Mouse (Mus musculus) layer of hippocampus, postnatal 10 days (tissue): ENCODE measurements around the gene Trappc10. TPM values are rescaled to one million over a fixed set of nuclear protein-coding genes. Genes with fewer than 3 reads are reported as not detected.
A peak's percentile ranks its signal among the peaks of the same experiment; 100 is the strongest.

Experiments used
- DNase-seq, 2 experiments: peaks; one replicate each; pipeline ENCODE4 v3.0.0; 2021; ENCODE audit warnings: low spot score in 2 of 2
- total RNA-seq, 2 experiments: library from RNA; stranded (reverse); gene quantifications; 2 replicates each; pipeline ENCODE4 v1.2.3; 2021

The Trappc10 gene
- total RNA-seq, 2 experiments from 2014 or later = 74.0 to 78.5 TPM

DNA sequence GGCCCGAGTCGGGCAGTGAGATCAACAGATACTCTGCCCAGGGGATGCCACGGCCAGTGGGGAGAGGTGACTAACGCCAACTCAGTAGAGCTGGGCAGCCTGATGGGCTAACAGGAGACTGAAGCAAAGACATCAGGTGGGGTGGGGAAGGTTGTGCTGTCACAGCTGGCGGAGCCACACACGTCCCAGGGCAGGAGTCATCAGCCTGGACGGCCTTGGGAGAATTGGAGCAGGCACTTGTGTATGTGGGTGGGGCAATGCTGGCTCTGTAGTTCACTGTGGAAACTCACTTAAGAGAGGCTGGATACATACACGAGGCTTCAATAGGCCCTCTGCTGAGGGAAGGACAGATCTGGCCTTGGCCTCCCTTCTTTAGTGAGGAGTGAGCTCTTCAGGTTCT is 83.3 kb downstream of the Trappc10 start:
- no peak for DNase-seq

DNA sequence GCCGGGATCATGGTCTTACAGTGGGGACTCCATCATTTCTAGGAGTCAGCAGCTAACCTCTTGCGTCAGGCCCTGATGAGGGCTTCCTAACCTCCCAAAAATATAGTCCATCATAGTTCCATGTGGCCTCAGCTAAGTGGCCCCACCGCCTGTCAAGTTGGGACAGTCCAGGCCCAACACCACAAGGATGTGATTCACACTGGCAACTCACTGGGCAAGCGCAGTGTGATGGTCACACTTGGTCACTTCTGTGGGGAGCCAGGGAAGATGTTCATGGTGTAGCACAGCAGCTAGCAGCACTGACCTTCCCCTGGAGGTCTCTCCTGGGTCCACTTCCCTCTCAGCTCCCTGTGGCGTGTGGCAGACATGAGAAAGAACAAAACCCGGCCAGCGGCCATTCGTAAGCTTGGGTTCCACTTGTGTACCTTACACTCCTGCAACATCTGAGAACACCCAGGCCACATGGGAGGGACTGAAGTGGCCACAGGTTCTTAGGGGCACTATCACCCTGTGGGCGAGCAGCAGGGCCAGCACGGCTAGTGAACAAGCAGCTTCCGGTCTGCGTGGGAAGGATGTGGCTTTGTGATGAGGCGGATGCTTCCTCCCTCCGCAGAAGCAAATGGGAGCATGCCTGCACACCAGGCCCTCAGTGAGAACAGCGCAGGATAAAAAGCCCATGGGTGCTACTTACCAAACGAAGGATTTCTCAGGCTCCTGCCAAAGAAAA is 83.9 kb downstream of the Trappc10 start:
- DNase-seq = peak in 1 of 2 experiments; percentile 36

DNA sequence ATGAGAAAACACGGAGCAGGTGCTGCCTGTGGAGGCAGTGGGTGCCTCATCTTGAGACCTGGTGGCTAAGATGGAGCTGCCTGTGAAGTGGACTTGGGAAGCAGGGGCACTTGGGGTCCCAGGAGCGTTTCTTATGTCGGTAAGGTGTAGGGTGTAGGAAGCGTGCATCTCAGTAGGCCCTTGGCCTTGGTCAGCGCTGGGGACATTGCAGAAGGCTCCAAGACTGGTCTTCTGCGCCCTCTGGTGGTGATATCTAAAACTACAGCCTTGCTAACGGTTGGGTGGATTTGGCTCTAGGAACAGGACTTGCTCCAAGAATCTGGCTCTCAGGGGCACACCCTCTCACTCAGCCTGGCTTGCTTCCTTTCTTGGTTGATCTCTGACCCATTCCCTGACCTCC is 84.5 kb downstream of the Trappc10 start:
- DNase-seq = peak; percentile 88 to 89

DNA sequence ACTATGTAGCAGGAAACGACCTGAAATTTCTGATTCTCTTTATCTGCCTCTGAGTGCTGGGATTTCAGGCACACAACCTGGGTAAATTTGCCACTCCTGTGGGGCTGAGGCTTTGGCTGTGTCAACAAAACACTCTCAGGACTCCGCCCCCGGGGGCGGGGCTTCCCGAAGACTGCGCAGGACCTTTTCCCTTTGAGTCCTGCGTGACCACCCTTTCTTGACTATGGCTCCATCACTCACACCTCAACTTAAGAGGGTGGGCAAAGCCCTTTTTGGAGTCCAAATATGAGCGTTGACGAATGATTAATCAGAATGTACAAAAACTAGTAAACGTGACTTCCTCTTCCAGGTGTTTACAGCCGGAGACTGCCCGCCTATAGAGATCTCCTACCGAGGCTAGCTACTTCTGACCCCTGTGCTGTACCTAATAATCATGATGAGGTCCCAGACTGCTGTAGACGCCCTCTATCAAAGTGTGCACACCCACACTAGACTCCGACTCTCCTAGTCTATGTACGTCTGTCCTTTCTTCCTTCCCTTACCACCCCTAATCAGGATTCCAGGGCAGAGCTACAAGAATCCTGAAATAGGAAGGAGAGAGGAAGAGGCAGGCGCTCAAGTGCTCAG is 85.1 kb downstream of the Trappc10 start:
- peak in 1 of 2 experiments; percentile 59 for DNase-seq

DNA sequence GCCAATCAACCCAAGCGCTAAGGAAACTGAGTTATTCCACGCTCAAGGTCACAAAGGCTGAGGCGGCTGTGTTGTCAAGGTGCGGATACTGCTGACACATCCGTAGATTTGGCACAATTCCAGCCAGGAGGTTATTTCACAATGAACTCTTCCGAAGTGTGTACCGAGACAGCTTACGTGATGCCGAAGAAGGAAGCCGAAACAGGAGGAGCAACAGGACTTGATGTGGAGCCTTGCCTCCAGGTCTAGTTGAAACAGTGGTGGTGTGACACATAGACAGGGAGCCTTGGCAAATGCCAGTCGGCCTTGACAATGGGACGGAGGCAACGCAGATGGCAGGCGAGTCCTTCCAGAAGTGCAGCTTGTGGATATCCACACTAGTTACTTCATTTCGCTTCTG is 86.4 kb downstream of the Trappc10 start:
- DNase-seq = no peak

DNA sequence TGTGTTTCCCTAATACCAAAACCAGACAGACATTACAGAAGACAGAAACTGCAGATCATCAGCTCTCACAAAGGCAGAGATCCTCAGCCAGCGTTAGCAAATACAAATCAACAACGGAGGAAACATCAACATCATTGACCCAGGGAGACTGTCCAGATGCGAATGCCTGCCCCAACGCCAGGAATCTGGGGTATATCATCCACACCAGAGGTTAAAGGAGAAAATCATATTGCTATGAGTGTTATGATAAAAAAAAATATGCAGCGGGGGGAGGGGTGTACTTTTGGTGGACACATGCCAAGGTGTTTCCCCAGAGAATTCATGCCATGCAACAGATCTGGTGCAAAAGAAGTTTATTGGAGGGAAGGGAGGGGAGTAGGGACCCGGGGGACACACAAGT is 87.5 kb downstream of the Trappc10 start:
- no peak for DNase-seq

DNA sequence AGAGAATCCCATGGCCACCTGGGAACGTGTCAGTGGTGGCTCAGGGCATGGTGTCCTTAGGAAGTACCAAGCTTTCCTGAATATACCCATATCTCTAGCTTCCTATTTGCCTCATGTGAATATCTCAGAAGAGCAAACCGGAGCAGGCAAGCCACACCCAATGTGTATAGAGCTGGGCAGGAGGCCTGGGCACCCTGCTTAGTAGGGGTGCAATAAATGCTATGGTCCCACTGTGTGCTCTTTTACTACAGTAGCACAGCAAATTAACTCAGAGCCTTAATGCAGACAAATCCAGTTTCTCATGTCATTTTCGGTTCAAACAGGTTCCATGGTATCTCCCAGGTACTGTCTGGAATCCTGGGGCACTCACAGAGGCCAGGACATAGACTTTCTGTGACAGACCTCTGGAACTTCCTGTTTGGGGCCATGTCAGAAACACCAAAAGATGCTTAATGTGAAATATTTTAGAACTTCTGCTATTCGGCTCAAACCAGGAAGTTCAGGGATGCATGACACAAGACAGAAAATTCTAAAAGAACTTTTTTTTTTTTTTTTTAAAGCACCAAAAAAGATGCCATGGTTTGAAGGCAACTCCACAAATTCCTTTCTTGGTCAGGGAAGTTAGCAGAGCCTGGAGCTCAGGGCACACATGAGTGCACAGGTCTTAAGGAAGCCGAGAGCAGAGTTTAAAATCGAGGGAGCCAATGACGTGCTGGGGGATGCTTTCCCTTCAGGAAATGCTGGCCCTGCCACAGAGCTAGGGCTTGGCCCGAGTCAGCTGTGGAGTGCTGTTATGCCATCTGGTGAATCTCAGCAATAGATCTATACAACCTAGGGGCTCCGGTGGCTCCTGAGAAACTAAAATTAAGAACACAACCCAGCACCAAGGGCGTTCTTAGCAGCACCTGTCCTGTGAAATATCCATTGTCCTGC is 95.3 kb downstream of the Trappc10 start:
- no peak for DNase-seq

DNA sequence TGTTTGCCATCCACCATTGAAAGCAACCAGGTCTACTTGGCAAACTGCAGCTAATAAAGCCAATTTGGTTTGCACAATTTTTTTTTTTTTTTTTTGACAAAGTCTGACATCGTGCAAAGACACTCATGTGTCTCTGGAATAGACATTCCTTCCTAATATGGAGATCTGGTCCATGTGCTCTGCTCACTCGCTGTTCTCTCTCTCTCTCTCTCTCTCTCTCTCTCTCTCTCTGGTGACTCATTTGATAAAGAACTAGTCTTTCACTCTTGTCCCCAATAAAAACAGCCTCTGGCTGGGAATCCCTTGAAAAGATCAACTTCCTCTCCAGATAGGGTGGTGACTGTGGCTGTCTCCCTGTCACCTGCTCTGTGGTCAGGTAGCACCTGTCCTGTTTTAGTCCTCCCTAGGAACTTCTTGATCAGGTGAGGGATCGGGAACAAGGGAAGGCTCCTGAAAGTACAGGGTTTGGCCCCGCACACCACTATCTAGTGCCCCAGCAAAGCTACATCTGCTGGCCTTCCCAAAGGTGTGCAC is 96.5 kb downstream of the Trappc10 start:
- no peak for DNase-seq

DNA sequence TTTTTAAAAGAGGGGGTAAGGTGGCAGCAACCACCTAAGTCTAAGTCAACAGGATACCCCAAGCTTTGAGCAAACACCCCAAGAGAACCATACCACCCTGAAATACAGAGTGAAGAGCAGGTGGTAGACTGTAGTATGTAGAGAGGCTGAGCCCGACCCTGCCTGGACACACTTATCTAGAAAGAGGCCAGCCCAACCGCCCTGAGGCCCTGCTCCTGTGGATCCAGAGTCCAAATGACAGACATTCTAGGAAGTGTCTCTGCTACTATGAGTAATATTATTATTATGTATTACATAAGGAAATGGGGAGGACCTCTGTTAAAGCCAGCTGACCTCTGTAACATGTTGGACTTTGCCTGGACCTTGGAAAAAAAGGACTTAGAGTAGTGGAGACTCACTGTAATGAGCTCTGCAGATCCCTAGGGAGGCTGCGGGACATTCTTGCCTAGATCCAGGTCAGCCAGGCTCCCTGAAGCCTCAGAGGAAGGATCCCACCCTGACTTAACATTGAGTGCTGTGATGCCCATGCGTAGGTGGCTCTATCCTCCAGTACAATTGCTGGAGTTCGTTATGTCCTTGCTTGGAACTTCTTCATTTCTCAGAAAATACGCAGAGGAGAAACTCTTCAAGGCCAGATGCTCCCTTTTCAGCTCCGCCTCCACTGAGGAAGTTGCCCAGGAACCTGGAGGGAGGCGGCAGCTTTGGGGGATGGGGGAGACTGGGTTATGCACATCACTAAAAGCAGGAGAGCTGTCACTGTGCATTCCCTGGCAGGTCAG is 100.5 kb downstream of the Trappc10 start:
- no peak for DNase-seq

DNA sequence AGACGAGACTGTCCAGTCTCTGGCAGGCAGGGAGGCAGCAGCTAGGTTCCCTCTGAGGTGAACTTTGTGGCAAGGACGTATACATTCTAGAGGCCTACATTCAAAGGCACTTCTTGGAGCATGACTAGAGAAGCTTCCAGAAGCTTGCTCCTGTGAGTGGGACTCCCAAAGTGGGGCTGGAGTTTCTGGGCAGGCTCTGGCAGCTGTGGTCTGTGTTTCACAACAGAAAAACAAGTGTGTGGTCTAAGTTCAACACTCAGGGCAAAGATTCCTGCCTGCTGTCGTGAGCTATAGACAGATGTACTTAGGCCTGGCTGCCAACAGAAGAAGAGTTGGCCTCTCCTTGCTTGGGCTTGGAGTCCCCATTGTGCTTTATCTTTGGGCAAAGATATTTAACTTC is 103.6 kb downstream of the Trappc10 start:
- DNase-seq = no peak

DNA sequence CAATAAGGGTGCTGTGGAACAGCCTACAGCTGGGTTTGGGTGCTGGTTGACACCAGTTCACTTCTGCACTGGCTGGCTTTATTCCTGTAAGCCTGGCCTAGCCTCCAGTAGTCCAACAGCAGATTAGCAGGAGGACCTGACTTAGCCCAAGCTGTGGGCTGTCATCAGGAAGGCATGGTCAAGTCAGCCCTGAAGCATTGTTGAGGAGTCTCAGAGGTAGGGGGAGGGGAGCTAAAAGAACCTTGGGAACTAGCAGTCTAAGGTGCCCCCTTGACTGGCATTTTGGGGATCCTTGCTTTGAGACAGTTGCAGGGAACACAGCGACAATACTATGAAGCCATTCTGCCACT is 104.2 kb downstream of the Trappc10 start:
- DNase-seq = no peak

DNA sequence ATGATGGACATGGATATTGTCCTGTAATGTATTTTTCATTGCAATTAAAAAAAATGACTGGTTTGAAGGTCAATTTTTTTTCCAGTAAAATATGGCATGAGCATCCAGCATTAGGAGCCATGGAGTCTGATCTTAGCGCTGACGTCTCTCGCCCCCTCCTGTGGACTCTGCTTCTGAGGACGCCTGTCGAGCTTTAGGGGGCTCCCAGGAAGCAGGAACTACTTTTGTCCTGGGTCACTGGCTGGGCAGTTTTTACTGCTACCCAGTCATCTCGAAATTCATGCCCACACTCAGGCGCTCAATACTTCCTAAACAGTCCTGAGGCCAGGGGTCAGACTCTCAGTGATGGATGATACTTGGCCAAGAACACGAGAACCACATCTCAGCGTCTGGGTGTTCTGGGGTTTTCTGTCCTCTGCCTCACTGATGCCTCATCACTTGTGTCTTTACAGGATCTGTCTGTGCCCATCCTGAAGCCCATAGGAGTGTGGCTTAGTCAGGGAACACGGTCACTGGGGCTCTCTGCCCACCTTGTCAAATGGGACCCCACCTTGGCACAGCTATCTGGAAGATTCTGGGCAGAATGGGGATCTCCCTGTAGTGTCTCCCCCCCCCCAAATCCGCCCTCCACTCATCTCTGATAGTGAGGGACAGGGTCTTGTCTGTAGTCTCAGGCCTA is 104.7 kb downstream of the Trappc10 start:
- no peak for DNase-seq

DNA sequence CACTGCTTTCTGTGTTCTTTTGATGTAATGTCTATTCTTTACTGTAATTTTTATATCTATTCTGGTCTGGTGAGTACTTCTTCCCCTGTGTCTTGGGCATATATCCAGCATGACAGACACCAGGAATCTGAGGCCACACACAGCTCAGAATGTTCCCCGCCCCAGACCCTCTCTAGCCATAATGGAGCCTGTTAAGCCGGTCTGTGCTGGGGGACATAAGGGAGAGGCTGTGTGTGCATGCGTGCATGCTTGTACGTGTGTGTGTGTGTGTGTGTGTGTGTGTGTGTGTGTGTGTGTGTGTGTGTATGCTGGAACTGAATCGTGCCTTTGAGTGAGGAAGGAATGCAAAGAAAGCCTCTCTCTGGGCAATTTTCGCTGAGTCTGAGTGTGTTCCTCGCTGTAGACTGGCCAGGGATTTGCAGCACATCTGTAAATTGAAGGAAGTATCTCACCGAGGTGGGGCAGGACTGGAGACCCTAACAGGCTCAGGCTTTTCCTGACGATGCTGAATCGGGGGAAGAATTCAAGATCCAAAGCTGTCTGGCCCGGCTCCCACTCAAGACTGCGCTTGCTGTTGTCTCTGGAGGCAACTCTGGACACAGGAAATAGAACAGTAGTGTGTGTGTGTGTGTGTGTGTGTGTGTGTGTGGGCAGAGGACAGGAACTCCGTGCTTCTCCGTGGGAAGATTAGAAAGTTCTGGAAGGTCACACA is 105.5 kb downstream of the Trappc10 start:
- no peak for DNase-seq

DNA sequence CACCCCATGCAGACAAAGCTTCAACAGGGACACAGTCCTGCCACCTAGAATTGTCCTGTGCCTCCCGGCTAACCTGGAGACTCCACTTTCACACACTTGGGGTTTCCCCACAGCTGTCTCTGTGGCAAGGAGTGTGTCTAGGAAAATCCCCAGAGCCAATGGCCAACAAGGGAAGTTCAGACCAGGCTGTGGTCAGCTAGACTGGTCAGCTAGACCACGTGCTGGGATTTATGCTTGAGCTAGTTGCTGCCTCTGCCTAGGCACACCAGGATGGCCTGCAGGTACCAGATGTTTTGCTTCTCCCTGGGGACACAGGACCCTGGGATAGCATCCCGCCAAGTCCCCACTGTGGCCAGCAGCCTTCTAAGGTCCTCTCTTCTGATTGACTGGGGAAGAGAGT is 107.2 kb downstream of the Trappc10 start:
- DNase-seq = no peak

Other genes with a start within 250 kb of the Trappc10 start
- gene Pfkl, start 234.6 kb downstream of the Trappc10 start, total RNA-seq = 100 to 1,000 TPM; 112 to 116 TPM
- gene Dnmt3l, start 202.7 kb downstream of the Trappc10 start, total RNA-seq = not detected
- gene Aire, start 201.0 kb downstream of the Trappc10 start, total RNA-seq = under 1 TPM; 0.36 to 0.50 TPM
- gene Icosl, start 175.3 kb downstream of the Trappc10 start, total RNA-seq = 1 to 10 TPM; 2.6 to 3.5 TPM
- gene D10Jhu81e, start 74.9 kb downstream of the Trappc10 start, total RNA-seq = 10 to 100 TPM; 90.8 to 97.1 TPM
- 10 to 100 TPM; 18.1 to 21.0 TPM for gene Pwp2, start 59.5 kb downstream of the Trappc10 start, total RNA-seq
- gene Agpat3, start 107.8 kb upstream of the Trappc10 start, total RNA-seq = 100 to 1,000 TPM; 247 to 258 TPM
- 100 to 1,000 TPM; 316 to 337 TPM for gene Rrp1, start 168.4 kb upstream of the Trappc10 start, total RNA-seq
- 10 to 100 TPM; 37.4 to 38.2 TPM for gene Cstb, start 181.0 kb upstream of the Trappc10 start, total RNA-seq
- 10 to 100 TPM; 57.3 to 58.6 TPM for gene Pdxk, start 220.3 kb upstream of the Trappc10 start, total RNA-seq